Mouse (Mus musculus) spleen, postnatal 4 days (tissue): ENCODE measurements around the gene Plcb1.

ENCODE experiments used
- DNase-seq, 2 experiments: peaks; one replicate each; pipeline ENCODE4 v3.0.0; 2022; ENCODE audit warnings: low spot score in 2 of 2

Gene Plcb1

DNA sequence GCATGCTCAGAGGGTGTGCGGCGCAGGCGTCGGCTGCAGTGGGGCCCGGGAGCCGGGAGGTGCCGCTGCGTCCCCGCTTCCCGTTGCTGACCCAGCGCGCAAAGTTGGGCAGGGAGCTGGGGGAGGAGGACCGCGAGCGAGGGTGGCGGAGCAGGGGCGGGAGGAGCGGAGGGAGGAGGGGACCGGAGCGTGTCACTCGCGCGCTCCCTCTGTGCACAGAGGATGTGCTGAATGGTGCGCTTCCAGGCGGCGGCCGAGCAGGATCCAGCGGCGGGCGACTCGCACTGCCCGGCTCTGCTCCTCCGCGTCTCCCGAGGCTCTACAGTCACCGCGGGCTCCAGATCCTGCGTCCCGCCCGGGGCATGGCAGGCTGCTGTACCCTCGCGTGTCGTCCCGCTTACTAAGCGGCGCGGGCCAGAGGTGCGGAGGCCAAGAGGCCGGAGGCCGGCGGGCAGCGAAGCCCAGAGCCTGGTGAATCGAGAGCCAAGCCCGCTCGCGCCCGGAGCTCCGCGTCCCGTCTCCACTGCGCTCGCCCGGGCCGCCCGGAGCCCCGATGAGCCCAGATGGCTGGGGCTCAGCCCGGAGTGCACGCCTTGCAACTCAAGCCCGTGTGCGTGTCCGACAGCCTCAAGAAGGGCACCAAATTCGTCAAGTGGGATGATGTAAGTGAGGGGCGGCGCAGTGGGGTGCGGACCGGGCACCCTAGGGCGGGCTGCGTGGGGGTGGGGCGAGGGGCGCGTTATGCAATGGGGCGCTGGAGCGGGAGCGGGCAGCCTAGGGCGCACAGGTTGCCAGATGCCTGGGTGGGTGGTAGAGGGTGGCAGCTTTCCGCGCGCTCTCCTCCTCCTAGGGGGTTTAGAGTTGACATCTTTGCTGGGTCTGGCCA lies at the start of gene Plcb1:
TSS of gene Plcb1 (plus strand) at position 98 of the 886 bp plus-strand sequence.
- peak; percentile 48 to 72 for DNase-seq

DNA sequence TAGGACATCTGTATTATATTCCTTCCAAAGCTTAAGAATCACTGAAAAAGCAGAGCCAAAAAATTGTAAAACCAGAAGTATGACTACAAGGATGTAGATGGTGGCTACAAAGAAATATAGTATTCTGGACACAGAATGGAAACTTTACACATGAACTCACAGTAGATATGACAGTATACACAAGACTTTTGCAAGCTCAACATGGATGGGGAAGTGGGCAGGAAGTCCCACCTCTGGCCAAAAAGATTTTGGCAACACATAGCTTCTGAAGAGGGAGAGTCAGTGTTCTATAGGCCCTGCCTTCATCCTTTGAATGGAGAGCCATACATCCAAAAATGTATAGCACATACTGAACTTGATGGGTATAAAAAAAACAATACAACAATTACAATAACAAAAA lies 30.3 kb upstream of the Plcb1 start:
- no peak for DNase-seq

DNA sequence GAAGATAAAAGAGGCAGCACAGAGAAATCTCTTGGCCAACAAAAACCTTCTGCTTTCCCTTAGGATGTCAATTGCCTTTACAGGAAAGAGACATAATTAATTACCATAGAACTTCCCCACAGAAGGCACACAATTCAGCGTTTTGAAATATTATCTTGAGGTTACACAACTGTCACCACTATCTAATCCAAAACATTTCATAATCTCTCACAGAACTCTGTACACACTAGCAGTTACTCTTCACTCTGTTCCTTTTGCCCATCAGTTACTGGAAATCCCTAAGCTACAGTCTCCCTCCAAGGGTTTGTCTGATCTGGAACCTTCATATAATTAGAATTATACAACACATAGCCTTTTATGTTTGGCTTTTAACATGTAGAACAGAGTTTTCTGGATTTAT lies 29.8 kb upstream of the Plcb1 start:
- no peak for DNase-seq

DNA sequence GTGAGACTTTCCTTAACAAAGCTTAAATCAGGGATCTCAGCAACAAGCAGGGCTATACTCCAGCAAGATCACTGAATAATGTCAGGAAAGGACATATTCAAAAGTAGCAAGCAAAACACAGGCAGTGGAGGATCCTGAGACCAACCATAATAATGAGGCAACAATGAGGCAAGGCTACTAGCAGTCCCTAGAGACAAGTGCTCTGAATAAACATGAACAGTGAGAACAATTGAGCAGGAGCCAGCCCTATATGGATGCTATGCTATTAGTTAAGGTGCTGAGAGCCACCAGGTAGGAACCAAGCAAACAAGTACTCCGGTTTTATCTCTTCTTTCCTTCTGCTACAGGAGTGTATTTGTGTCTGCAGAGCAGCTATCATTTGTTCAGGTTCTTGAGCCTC lies 24.8 kb upstream of the Plcb1 start:
- no peak for DNase-seq

DNA sequence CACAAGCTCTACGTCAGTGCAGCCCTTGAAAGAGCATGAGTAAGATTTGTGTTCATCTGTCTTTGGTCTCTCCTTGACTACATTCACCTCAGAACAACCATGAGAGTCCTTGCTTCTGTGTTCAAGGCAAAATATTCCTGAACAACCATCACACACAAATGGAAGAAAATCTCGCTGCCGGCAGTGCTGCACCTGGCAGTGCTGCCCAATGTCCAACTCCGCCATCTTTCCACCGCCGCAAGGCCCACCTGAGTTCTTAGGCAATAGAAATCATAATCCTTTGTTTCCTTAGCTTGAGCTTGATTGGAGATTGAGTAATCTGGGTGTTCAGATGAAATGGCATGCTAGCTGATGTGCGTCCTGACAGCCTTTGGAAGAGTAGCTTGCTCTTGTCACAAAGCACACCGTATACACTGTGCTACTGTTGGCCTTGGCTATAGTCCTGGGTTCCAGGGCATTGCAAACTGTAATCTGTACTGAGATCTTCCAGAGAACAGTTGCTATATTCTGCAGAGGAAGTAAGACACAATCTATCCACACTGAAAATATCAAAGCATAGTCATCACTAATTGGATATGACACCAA lies 22.4 kb upstream of the Plcb1 start:
- no peak for DNase-seq

DNA sequence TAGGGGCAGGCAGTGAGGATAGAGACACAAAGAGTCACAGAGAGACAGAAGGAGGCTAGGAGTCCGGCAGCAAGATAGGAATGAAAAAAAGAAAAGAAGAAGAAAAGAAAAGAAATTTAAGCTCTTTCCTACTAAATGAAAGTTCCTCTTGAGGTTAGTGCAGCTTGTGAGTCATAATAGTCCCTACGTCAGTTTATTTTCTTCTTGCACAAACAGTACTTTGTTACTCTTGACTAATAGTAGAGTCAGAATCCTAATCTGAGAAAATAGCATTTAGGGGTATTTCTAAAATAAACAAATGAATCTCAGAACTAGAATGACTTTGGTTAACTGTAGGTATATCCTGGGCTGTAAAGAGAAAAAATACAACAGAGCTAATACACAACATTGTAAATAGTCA lies 21.4 kb upstream of the Plcb1 start:
- no peak for DNase-seq

DNA sequence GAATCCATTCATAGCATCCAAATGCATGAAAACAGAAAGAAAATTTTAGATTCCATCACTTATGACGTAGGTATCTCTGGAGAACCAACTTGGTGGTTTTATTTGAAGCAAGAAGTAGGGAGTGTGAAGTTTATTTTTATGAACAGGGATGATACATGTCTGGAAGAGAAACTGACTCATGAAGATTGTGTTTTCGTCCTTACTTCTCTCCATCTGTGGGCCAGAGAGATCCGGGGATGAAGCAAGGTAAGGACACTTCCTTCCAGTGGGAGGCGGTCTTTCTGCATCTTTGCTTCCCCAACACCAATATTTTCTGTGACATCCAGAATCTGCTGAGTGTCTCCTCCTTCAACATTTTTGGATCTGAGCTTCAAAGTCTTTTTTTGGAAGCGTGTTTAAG lies 6.0 kb upstream of the Plcb1 start:
- DNase-seq: no peak

DNA sequence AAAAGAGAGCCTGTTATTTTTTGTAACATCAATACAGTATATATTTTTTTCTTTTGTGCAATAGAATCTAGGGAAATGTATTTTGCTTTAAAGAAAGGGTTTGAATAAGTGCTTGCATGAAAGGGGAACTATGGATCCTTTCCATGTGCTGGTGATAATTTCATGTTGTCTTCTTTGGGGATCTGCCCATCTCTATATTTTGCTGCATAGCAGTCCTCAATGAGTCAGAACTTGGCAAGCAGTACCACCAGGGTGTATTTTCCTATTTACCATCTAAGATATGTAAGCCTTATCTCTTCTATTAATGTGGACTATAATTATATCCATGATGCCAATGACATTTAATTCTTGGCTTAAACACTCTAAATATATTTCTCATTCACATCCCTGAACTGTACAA lies 5.6 kb upstream of the Plcb1 start:
- DNase-seq: no peak

DNA sequence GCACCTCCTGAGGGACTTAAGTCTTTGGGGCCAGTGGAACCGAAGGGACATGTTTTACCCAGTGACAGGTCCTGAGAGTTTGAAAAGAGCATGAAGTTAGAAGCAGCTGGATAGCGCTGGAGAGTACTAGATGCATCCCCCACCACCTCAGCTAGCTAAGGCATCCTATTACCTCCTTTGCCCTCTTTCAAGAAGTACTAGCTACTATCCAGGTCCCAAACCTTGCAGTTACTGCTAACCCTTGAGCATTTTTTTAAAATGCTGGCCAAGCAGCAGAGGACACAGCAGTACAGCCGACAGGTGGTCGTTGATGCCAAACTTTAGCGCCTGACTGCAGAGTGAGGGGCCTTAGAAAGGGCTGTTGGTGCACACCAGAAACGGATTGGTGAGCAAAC lies 986 bp downstream of the Plcb1 start:
- no peak for DNase-seq

DNA sequence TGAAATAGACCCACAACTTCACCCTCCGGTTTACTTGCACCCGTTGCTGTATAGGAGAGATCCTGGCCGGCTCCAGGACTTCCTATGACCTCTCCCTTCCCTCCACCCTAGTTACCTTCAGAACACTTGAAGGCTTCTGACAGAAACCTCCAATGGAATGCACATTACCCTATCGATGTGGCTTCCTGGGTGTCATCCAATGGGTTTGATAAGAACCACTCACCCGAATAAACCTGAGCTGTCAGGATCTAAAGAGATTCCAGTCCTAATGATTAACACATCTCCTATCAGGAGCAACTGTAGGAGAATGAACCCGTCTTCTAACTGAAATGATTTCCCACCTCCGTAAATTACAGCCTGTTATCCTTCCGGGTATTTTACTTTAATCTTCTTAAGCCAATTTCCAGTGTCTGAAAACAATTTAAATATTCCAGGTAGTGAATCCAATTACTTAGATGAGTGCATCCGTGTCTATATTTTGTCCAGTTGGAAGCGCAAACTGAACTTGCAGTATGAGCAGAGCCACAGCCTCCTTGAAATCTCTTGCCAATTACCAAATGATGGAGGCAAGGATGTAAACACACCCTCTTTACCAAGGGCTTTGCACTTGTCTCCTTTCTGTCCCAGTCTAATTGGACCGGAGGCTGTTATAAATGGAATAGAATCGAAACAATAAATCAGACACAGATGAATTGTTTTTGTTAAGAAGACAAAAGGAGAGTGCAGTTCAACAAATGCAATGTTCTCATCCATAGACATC lies 1.6 kb downstream of the Plcb1 start:
- no peak for DNase-seq

DNA sequence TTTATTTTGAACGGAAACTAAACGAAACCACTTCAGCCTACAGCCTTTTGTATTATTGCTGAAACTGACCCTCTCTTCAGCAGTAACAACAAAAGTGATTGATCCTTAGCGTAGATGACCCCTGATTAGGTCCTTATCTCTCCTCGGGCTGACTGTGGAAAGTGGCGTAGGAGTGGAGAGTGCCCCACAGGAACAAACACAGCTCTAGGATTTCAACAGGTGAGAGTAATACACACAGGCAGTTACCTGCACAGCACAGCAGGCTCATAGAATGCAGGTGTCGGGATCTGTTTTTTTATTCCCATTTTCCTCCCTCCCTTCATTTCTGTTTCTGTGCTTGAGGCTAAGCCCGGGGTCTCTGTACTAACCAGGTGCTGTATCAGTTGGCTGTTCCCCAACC lies 7.1 kb downstream of the Plcb1 start:
- DNase-seq: no peak

DNA sequence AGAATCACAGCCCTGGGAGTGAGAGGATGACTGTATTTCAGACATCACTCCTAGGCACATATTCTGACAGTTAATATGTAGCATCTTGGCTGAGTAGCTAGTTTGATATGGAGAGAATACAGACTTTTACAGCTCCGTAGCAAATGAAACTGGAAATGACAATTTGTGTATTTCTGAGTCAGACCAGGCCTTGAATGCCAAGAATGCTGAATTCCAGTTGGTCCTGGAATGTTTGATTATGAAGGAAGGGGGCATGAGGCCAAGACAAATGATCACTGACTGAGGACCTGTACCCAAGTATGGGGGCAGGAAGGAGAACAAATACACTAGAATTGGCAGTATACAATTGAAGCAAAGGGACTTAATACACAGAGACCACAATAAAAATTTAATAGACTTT lies 14.4 kb downstream of the Plcb1 start:
- DNase-seq: no peak

DNA sequence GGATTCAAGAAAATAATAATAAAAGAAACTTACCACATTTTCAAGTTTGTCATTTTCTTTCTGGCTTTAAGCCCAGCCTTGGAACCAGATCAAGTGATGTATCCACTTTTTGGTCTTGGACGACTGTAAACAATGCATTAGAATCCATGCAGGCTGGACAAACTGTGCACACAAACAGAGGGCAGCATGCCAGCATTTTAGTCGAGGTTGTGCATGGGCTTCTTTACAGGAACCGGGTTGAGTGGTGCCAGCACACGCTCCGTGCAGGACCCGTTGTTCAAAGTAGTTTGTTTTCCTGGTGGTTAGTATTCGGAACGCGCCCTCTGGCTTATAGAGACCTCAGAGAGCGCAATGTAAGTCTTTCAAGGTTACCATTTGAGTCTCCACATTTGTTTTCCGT lies 30.5 kb downstream of the Plcb1 start:
- DNase-seq: peak in 1 of 2 experiments; percentile 30

DNA sequence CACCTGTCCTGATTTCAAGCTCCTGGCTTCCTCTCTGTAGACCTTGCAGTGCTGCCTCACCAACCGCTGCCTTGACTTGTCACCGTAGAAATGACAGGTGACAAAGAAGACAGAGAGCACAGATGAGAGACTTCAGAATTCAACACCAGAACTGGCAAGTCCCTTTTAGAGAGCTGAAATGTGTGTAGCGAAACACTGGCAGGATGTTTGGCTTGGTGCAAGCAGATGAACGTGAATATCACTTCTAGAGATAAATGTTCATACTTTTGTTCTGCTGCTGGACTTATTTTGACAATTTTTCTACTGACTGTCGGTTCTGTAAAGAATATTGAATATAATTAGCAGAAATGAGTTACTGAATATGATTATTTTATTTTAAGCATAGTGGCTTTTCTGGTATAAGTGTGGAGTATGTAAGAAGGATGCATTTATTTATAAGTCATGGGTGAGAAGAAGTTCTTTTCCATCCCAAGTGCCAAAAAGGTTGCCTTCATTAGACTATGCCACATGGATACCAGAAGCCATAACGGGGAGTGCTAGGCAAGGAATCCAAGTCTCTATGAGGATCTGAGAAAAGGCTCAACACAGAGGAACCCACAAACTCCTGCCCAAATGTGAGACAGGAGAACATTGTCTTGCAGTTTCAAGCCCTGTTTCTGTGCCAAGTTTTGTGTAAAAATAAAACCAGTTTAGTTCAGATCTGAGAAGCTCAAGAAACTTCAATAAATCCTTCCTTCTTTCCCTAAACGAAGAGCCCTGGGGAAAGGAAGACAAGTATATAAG lies 31.4 kb downstream of the Plcb1 start:
- peak in 1 of 2 experiments; percentile 5 for DNase-seq

DNA sequence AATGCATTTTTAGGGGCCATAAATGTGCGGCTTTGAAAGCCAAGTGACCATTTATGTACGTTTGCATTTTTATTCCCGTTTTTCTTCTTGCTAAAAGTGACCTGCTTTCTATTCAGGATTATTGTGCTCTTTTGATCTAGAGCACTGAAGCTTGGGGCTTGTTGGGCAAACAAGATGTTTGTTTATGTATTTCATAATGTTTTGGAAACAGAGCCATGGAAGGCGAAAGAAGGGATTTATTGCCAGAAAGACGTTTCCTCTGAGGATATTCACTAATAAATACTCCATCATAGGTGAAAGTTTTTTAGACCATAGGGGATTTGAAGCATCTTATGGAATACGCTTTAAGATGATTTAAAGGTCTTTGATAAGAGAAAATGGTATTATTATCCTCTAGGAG lies 35.3 kb downstream of the Plcb1 start:
- peak in 1 of 2 experiments; percentile 14 for DNase-seq

DNA sequence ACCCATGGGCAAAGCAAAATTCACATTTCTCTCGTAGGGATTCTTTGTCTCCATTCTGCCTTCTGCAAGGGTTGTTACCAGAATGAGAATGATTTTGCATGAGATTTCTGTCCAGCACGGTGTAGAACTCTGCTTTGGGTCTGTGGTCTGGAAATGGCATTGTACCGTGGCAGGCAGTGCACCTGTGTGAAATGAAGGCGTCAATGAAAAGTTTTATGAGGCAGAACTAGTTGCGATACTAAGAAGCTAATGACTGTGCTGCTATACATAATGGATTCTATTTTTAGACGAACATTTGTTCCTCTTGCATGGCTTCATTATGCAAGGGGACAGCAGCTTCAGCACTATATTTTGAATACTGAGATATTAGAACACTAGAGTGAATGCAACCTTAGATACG lies 39.8 kb downstream of the Plcb1 start:
- no peak for DNase-seq

DNA sequence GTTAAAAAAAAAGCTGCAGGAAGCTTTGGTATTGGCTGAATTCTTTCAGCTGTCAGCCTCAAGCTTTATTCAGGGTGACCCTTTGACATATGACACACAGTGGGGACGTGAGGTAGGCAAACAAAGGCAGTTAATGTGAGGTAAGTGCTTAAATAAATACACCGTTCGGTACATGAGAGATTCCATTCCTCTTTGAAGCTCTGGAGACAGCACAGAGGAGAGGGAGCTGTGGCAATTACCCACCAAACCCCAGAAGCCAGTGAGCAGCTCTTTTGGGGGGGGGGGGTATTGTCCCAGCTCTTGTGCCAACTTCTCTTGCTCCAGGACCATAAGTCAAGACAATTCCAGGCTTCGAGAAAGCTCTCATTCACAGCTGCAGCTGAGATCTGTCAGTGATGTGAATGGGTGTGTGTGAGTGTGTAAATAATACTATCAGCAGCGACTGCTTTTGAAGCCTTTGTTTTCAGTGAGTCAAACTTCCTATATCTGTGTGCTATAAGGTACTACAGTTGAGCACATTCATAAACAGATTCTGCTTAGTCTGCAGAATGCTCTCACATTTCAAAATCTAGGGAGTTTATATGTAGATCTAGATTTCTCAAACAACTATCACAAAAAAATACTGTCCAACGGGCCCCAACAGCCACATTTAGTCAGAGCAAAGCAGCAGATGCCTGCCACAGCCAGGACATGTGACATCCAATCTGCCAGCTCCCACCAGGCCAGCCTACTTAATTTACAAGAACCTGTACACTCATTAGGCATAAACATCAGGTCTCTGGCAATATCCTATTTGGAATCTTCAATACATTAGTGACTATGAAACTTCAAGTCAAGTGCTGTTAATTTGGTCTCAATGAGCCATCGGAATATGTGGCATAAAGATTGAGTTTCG lies 40.5 kb downstream of the Plcb1 start:
- DNase-seq: no peak

DNA sequence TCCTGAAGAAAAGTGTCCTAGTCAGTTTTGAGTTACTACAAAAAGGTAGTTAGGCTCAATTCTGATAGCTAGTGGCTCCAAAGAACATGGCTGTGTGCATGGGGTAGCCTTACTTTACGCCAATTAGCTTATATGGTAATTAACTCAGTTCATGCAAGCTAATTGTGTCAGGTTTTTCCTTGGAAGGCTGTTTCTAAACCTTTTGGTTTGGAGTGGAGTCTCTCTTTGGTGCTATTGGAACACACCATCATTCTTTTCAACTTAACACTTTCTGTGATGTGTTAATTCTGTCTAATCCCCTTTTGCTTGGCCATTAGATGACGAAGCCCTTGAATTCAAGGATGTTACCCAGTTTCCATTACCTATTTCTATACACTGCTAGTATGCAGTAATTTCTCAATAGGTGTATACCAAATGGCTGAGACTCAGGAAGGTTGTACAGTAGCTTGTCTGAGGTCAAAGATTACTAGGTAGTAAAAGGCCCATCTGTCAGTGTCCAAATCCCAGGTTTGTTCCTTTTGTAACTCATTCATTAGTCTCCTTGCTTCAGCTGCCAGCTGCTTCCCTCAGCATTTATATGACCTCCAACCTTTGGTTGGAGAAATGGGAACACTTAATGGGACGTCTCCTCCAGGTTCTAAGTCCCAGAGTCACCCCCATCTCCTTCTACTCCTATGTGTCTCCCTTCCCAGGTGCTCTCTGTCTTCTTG lies 42.1 kb downstream of the Plcb1 start:
- no peak for DNase-seq

DNA sequence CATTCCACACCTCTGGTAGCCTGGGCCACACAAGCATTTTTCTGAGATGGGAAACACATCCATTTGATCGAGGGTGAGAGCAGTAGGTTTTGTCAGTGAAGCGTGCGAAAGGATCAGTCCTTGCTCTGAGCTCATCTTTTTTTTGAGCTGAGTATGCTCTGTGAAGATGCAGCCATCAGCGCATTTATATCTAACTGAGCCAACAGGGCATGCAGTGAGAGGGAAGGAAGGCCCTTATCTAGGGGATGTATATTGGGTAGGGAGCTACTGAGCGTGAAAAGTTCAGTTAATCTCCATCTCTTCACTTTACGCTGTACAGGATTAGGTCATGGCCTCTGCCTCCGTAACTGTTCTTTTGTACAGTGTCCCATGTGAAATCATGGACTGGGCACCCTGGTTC lies 46.0 kb downstream of the Plcb1 start:
- no peak for DNase-seq

DNA sequence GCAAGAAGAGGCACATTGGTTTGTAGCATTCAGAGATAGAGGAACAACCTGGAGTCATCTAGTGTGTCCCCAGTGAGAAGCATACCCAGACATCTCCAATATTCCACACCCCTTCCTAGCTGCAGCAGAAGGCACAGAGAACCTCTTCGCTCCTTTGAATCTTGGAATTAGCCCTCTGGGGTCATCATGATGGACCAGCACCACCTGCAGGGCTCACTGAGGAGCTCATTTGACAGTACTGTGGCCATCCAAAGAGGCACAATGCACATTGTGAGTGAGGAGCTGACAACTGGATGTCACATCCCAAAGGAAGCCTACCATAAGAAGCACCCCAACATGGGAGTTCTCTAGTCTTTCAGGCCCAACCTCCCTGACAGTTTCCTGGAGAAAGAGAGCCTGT lies 50.2 kb downstream of the Plcb1 start:
- no peak for DNase-seq
